Mouse (Mus musculus) cerebellum, adult 11-12 months (tissue): ENCODE data around the gene Nxpe4.
"Not testable (repeated sequence)": the region's sequence is repeated elsewhere in the genome, so short reads cannot be mapped to it uniquely, and the experiment has no call there.

Experiments used
- DNase-seq: peaks from one replicate; pipeline ENCODE4 v3.0.0; 2022

Gene Nxpe4

GRCm38 (mm10) chr9:48161505-48162192, at the start of gene Nxpe4:
Gene Nxpe4, plus strand, starts transcription at chr9:48162023.
- DNase-seq = peak; percentile 67

GRCm38 (mm10) chr9:48126815-48127214, 35.0 kb upstream of the Nxpe4 start:
- no peak for DNase-seq

GRCm38 (mm10) chr9:48137507-48137906, 24.3 kb upstream of the Nxpe4 start:
- DNase-seq = no peak

- no peak for DNase-seq
These were observed 21.1 kb upstream of the Nxpe4 start for GRCm38 (mm10) chr9:48140485-48141411.

- DNase-seq = no peak
These were observed 19.2 kb upstream of the Nxpe4 start for GRCm38 (mm10) chr9:48142646-48143045.

- no peak for DNase-seq
These were observed 15.1 kb upstream of the Nxpe4 start for GRCm38 (mm10) chr9:48146761-48147160.

- not testable (repeated sequence) for DNase-seq
These were observed 4.7 kb downstream of the Nxpe4 start for GRCm38 (mm10) chr9:48166531-48166930.

GRCm38 (mm10) chr9:48176764-48177163, 14.9 kb downstream of the Nxpe4 start:
- no peak for DNase-seq

GRCm38 (mm10) chr9:48181300-48181699, 19.5 kb downstream of the Nxpe4 start:
- no peak for DNase-seq

GRCm38 (mm10) chr9:48182718-48183414, 21.0 kb downstream of the Nxpe4 start:
- no peak for DNase-seq

- peak; percentile 31 for DNase-seq
These were observed 22.5 kb downstream of the Nxpe4 start for GRCm38 (mm10) chr9:48184319-48184718.

- no peak for DNase-seq
These were observed 27.0 kb downstream of the Nxpe4 start for GRCm38 (mm10) chr9:48188854-48189253.

GRCm38 (mm10) chr9:48197458-48197884, 35.6 kb downstream of the Nxpe4 start:
- DNase-seq = no peak

- no peak for DNase-seq
These were observed 49.1 kb downstream of the Nxpe4 start for GRCm38 (mm10) chr9:48210970-48211369.

- no peak for DNase-seq
These were observed 50.1 kb downstream of the Nxpe4 start for GRCm38 (mm10) chr9:48211912-48212311.

GRCm38 (mm10) chr9:48214751-48215150, 52.9 kb downstream of the Nxpe4 start:
- DNase-seq = no peak

- DNase-seq = no peak
These were observed 54.5 kb downstream of the Nxpe4 start for GRCm38 (mm10) chr9:48216091-48217001.

GRCm38 (mm10) chr9:48230706-48231105, 68.9 kb downstream of the Nxpe4 start:
- DNase-seq = no peak

- no peak for DNase-seq
These were observed 74.6 kb downstream of the Nxpe4 start for GRCm38 (mm10) chr9:48236455-48236854.

GRCm38 (mm10) chr9:48238153-48238755, 76.4 kb downstream of the Nxpe4 start:
- no peak for DNase-seq

- no peak for DNase-seq
These were observed 77.6 kb downstream of the Nxpe4 start for GRCm38 (mm10) chr9:48239461-48239860.

- DNase-seq = no peak
These were observed 78.6 kb downstream of the Nxpe4 start for GRCm38 (mm10) chr9:48240431-48240830.
